Mouse (Mus musculus): ENCODE results near the gene Gm3252.
"Not testable (repeated sequence)": the region's sequence is repeated elsewhere in the genome, so short reads cannot be mapped to it uniquely, and the experiment has no call there.

Gm3252 gene

GRCm38 (mm10) chr14:4726038-4726880, at the start of gene Gm3252:
TSS of gene Gm3252 (plus strand) at chr14:4726775.
- not testable (repeated sequence) for DNase-seq

GRCm38 (mm10) chr14:4708938-4709337, 17.6 kb upstream of the Gm3252 start, which contains the start of gene Gm7876:
TSS of gene Gm7876 (plus strand) at chr14:4709238.
- not testable (repeated sequence) for DNase-seq

- DNase-seq = not testable (repeated sequence)
Observed at GRCm38 (mm10) chr14:4776037-4776436, 49.5 kb downstream of the Gm3252 start, which contains the start of gene Gm9602. TSS of gene Gm9602 (plus strand) at chr14:4776337.
